9 mouse cellular contexts compared by ENCODE assay signal in the genomic region with DNA sequence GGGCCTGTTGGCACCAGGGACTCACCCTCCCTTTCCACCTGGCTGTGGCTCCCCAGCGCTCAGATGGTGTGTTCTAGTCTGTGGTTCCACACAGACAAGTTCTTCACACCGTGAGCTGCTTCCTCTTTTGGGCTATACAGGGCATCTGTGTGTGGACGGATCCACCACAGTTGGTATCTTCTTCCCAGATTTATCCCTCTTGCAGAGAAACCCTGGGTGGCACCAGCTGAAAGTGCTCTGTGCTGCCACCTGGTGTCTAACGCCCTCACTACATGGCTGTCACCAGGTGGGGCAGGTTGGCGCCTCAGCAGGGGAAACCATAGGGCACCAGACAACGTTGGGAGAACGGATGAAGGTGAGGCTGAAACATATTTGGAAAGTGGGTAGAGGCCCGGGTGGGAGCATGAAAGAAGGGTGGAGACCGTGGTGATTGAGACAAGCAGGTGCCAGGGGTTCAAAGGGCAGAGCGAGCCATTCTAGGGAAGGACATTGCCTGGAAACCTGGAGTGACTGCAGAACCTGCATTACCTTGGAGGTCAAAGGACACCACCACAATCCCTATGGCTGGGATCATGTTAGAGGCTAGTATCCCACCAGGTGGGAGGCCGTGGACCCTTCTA. TPM values are rescaled to one million over a fixed set of nuclear protein-coding genes. Genes with fewer than 3 reads are reported as not detected.
DNase-seq lines count a peak whose midpoint lies in the region; ATAC-seq and TF ChIP-seq lines count a peak whose summit lies in the region.
"Had no signal": no experiment of that assay in that cellular context is flagged by ENCODE, and none has a peak within 500 bp of the region (broad histone marks: within the 10 kb centered on the region; RNA-seq: fewer than 3 reads in every experiment).

No protein-coding gene starts in this region.

- intact Hi-C loops in heart, postnatal 25 days (cut with DNase I): loop anchor here (1.0 to 5.0 kb wide), 4 partner anchors 64 to 277 kb away; partner anchors contain the start of gene Ankrd40

- peak; percentile 85 for TF ChIP-seq CTCF in brain, embryonic 14.5 days (IDR thresholded peaks at IDR 0.05; ENCODE audit: borderline replicate concordance, extremely low read depth, insufficient read depth, insufficient read length)

- H3K9ac ChIP-seq in ES-E14 (ENCODE audit: insufficient read depth, low read depth, low read length, poor library complexity, severe bottlenecking): no peak overlapping the region

- H3K4me1 ChIP-seq in ES-E14 (ENCODE audit: control insufficient read depth in 2 of 2, insufficient read depth in 2 of 2, low read length in 2 of 2, poor library complexity in 1 of 2): peaks cover 2% of the 10 kb centered on the region in 2 experiments; a peak in 1 of 4 replicates

- H3K9me3 ChIP-seq in ES-E14 (ENCODE audit: control insufficient read depth, insufficient read depth, low read depth, low read length): no peaks in the 10 kb centered on the region

- peak; percentile 92 for ATAC-seq in erythroblast, adult 5-6 weeks (replicated peaks; ENCODE audit: low FRiP score, poor library complexity, severe bottlenecking)

- H3K36me3 ChIP-seq in ES-E14 (ENCODE audit: control insufficient read depth, insufficient read depth, low read length, poor library complexity, severe bottlenecking): no peaks in the 10 kb centered on the region

- no peak overlapping the region for H3K4me3 ChIP-seq in ES-E14 (ENCODE audit: insufficient read depth in 1 of 2, low read depth in 1 of 2, low read length in 2 of 2, poor library complexity in 1 of 2, severe bottlenecking in 1 of 2)

- TF ChIP-seq POLR2A in brain, embryonic 14.5 days (IDR thresholded peaks at IDR 0.05; ENCODE audit: borderline replicate concordance, extremely low read depth, insufficient read depth, insufficient read length, poor library complexity, severe bottlenecking): no peak

- DNase-seq in ES-E14 (ENCODE audit: low read depth, low spot score): peak; percentile 59
- peak; percentile 65 for DNase-seq in brain, embryonic 14.5 days (ENCODE audit: low read depth)
- DNase-seq in heart, postnatal 25 days (ENCODE audit: low spot score): peak; percentile 32
- DNase-seq in layer of hippocampus, adult 8-10 months (ENCODE audit: low spot score in 2 of 2): peak; percentile 65 to 82
- peak; percentile 85 for DNase-seq in lung, postnatal 10 days
- DNase-seq in right cerebral cortex, adult 2 months (ENCODE audit: low spot score in 2 of 2): peak; percentile 84 to 90
- peak; percentile 77 for DNase-seq in urinary bladder, adult 2 months (ENCODE audit: low spot score)

- H3K27ac ChIP-seq in ES-E14 (ENCODE audit: insufficient read depth, low read depth, low read length, poor library complexity, severe bottlenecking): no peak overlapping the region
- H3K27ac ChIP-seq: macrophage had no signal

- in situ Hi-C loops in ES-E14 (cut with MboI; ENCODE audit: low sequenced_read_pairs in 2 of 2, unreplicated experiment in 2 of 2): no loop called here

TF ChIP-seq in ES-E14, 5 proteins besides CTCF, POLR2A, EP300 and RAD21:
- TF ChIP-seq CHD2 (IDR thresholded peaks at IDR 0.05; ENCODE audit: low read depth, low read length) (no peak), MAFK (IDR thresholded peaks at IDR 0.05; ENCODE audit: insufficient read depth, low read depth, low read length) (no peak), ZC3H11A (IDR thresholded peaks at IDR 0.05; ENCODE audit: borderline replicate concordance, low read depth, low read length) (peak; percentile 69), HCFC1 (IDR thresholded peaks at IDR 0.05; ENCODE audit: borderline replicate concordance, insufficient read depth, low read length) (no peak)
TF ChIP-seq in ES-E14: peak in this region for 1.

RNA-seq across cellular contexts. Expression of gene Abcc3, which starts 12.0 kb away (rescaled TPM):
- total RNA-seq in ES-E14 (2012; rRNA removed): 0.79 and 1.5 TPM in 2 replicates
- polyA plus RNA-seq in brain, embryonic 14.5 days (2012; rRNA removed): 0.53 and 0.55 TPM in 2 replicates
- total RNA-seq in erythroblast, adult 5-6 weeks (2015; ENCODE audit: low replicate concordance): 4.2 TPM in 1 of 2 replicates, not detected in the other
- total RNA-seq in erythroblast, adult 5-6 weeks (2017; ENCODE audit: low replicate concordance): 3.2 and 8.6 TPM in 2 replicates
- 1 to 10 TPM; 2.0 to 2.7 TPM for total RNA-seq in heart, postnatal 25 days (2021)
- 1 to 10 TPM; 1.3 to 8.4 (median 3.9) TPM for total RNA-seq in layer of hippocampus, adult 8-10 months (2022)
- 84.7 and 95.3 TPM in 2 replicates for polyA plus RNA-seq in urinary bladder, adult 2 months (2012; rRNA removed)

Comparison
In these comparisons a context has a peak if more than half of its experiments do, and no peak if none do; other contexts are left out.
1. DNase-seq: peak in every context shown above with its lines; median percentile 87 in right cerebral cortex, adult 2 months; 85 in lung, postnatal 10 days; 77 in urinary bladder, adult 2 months; 74 in layer of hippocampus, adult 8-10 months; 65 in brain, embryonic 14.5 days; 59 in ES-E14; 32 in heart, postnatal 25 days.